Mouse (Mus musculus): ENCODE data around the gene Fam3c.
"Not testable (repeated sequence)": the region's sequence is repeated elsewhere in the genome, so short reads cannot be mapped to it uniquely, and the experiment has no call there.

Gene Fam3c

DNA sequence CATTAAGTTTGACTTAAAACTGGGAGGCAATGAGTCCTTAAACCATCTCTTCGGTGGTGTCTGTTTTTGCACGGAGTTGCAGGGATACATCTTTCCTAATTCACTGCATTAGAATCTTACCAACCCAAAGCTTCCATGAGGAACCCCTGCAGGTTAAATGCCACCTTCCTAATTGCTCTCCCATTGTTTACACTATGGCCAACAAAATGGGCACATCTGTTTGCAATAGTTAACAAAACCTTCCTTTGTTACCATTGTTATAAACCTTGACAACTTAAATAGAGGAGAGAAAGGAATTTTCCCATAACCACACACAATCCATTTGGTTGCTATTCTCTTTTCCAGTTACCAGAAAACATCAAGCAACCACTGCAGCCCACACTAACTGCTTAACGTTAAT is 62.1 kb downstream of the Fam3c start:
- no peak for DNase-seq (ENCODE audit: extremely low read depth, low read depth, low spot score)

DNA sequence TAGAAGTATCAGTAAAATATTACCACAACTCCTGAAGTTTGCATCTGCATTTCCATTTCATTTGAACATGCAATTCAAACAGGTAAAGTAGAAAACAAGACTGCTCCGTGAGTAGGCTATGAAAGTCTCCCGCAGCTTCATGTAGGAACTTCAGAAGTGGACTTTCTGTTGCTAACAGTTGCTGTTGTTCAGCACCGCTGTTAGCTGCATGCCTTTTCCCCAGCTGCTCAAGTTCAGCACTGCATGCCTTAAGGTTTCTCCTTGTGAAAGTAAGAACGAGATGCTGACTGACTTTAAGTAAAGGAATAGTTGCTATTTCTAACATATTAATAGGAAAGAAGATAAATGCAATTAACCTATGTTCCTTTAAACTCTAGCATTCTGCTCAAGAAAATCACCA is 64.0 kb downstream of the Fam3c start:
- DNase-seq (ENCODE audit: extremely low read depth, low read depth, low spot score), result no peak

DNA sequence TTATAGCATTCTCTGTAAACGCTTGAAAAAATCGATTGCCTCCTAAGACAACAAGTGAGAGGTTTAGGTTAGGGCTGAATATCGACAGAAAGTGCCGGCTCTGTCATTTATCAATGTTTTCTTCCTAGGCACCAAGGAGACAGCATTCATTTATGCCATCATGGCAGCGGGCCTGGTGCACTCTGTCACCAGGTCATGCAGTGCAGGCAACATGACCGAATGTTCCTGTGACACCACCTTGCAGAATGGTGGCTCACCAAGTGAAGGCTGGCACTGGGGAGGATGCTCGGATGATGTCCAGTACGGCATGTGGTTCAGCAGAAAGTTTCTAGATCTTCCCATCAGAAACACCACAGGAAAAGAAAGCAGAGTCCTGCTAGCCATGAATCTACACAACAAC is 65.3 kb downstream of the Fam3c start:
- no peak for DNase-seq (ENCODE audit: extremely low read depth, low read depth, low spot score)

DNA sequence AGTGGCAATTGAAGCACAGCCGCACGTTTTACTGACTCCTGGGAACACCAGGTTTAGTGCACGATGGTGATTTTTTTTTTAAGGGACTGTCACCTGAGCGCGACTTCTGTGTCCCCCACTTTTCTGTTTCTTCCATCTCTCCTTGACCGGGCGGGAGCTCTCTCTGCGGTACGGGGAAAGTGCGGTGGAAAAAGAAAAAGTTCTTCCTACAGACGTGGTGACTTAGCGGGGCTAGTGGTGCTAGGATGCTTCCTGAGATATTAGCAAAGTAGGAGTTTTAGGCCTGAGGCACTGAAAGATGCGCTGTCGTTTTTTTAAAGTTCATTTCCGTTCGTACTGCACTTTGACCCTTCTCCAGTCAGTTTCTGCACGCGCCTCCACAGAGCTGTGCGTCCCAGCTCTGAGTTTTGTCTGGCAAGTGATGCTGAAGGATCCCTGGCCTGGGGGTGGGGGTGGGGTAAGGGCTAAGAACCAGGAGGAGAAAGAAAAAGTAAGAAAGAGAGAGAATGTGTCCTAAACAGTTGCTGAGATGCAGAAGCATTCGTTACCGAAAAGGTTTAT is 66.5 kb downstream of the Fam3c start:
- DNase-seq (ENCODE audit: extremely low read depth, low read depth, low spot score), result no peak

DNA sequence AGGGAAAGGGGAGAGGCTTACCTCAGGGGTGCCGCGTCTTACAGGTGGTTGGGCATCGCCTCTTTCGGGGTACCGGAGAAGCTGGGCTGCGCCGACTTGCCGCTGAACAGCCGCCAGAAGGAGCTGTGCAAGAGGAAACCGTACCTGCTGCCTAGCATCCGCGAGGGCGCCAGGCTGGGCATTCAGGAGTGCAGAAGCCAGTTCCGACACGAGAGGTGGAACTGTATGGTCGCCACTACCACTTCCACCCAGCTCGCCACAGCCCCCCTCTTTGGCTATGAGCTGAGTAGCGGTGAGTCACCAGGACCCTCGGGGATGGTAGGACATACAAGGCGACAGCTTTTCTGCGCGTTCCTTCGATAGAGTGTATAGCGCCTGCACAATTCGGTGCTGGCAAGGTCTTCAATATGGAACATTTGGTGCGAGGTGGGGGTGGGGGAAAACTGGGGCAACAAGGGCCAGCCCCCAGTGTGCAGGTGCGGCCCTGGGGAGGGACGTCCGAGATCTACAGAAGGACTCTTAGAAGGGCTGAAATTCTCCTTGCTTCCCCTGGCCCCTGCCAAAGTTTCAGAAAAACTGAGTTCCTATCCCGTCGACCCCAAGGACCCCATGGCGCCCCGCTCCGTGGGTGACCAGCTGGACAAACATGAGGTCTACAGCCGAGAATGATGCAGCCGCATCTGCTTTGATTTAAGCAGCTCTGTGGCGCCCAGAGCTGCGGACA is 67.1 kb downstream of the Fam3c start:
- no peak for DNase-seq (ENCODE audit: extremely low read depth, low read depth, low spot score)

DNA sequence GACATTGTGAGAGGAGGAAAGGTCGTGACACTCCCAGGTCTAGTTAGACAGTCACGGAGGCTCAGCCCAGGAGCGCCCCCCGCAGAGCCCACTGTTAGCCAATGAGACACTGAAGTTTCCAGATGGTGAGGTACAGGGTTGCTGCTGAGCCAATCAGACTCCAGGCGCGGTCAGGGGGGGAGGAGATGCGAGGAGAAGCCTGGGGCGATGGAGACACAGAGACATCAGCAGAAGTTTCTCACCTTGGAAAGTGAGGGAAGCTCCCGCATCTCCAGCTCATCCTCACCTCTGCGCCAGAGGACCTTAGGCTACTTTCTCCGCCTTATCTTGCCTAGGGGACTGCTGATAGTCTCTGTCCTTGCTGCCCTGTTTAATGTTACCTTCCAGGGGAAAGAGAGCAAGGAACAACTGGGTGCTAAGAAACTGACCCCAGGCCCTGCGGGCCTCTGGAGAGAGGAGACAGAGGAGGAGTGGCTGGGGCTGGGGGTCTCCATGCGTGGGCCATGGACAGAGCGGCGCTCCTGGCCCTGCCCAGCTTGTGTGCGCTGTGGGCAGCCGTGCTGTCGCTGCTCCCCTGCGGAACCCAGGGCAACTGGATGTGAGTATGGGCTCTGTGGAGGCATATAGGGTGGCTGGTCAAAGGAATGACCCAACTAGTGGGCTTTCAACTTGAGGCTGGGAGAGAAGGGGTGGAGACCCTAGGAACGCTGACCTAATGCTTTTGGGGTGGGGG is 67.9 kb downstream of the Fam3c start, which contains the start of gene Wnt16:
Gene Wnt16, plus strand, starts transcription at position 224 of the 733 bp plus-strand sequence.
- no peak for DNase-seq (ENCODE audit: extremely low read depth, low read depth, low spot score)

DNA sequence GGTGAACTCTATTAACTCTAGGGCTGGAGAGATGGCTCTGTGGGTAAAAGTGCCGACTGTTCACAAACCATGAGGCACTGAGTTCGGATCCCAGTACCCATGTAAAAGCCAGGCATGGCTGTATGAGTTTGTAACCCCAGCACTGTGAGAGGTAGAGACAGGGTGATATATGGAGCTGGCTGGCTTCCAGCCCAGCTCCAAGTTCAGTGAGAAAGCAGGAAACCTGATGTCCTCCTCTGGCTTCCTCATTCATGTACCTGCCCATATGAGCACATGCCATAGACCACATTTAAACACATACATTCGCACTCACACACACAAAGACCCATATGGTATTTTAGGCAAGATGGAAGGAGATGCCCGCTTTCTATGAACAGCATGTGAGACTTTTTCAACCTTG is 73.6 kb downstream of the Fam3c start:
- DNase-seq (ENCODE audit: extremely low read depth, low read depth, low spot score), result no peak

DNA sequence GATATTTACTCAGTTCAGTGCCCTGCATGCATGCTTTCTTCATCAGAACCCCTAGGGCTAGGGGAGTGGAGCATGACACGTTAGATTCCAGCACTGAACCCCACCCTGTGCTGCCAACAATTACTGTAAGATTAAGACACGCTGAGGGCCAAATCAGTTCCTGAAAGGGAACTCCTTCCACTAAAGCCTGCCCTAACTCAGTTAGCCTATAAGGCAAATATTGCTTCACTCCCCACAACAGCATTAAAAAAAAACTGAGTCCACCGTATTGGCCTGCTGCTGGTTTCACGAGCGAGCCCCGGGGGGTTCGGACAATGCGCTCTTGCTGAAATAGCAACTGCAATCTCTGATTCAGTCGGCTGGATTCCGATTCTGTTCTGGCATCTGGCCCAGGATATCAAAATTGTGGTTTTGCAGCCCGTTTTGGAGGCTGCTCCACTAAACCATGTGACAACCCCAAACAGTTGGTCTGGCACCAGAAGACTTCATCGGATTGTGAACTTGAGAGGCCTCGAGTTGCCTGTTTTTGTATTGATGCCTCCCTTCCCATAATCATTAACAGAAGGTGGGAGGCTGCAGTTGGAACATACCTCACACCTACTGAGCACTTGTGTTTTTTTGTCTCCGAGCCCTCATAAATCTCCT is 75.7 kb downstream of the Fam3c start:
- no peak for DNase-seq (ENCODE audit: extremely low read depth, low read depth, low spot score)

DNA sequence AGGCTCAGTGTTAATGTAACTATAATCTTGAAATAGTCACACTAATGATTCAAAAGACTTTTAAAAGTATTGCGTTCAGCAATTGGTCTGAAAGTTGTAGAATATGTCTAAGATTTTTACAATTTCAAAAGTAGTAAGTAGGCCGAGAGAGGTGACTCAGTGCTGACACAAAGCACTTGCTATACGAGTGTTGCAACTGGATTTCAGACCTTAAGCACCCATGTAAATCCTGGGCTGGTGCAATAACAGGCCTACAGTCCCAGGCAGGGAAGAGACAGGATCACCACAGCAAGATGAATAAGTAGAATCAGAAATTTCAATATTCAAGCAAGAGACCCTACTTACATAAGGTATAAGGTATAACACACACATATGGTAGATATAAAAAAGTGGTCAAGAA is 78.1 kb downstream of the Fam3c start:
- DNase-seq (ENCODE audit: extremely low read depth, low read depth, low spot score), result no peak

DNA sequence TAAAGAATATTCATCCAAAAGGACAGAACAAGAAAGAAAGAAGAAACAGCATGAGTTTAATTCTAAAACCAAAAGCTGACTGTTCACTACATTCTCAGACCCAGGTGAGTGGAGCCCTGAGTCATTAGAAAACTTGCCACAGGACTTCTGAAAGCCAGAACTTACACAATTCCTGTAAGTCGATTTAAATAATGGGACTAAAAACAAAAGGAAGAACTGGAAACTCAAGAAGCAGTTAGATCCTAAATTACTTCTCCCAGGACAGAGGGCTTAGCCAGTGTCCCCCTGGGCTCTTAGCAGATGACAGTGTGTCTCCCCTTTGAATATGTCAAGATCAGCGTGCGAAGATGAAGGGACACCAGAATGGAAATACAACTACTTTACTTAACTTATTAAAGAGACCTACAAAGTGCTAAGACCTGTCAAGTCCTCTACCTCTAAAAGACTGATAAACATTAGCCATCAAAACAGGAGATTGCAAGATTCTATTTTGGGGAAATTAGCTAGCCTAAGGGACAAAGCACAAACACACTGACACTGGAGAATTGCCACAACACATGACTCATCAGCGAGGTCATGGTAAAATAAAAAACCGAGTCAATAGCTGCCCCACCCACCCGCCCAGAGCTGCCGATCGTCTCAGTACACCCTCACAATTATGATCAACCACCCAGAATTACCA is 86.1 kb downstream of the Fam3c start:
- no peak for DNase-seq (ENCODE audit: extremely low read depth, low read depth, low spot score)

DNA sequence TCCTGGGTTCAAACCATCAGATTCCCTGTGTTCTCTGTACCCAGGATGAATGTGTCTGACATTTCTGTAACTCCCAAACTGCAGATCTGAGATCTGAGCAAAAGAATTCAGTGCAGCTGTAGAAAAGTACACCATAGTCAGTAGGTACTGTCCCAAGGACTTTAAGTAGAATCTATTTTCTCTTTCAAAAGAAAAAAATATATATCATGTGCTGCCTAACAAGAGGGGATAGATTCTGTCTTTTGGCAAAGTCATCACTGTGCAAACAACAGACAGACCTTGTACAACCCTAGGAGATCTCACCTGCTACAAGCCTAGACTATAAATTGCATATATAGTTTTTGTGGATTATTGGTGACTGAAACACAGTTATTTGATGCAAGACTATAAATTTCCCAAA is 87.4 kb downstream of the Fam3c start:
- DNase-seq (ENCODE audit: extremely low read depth, low read depth, low spot score), result no peak

DNA sequence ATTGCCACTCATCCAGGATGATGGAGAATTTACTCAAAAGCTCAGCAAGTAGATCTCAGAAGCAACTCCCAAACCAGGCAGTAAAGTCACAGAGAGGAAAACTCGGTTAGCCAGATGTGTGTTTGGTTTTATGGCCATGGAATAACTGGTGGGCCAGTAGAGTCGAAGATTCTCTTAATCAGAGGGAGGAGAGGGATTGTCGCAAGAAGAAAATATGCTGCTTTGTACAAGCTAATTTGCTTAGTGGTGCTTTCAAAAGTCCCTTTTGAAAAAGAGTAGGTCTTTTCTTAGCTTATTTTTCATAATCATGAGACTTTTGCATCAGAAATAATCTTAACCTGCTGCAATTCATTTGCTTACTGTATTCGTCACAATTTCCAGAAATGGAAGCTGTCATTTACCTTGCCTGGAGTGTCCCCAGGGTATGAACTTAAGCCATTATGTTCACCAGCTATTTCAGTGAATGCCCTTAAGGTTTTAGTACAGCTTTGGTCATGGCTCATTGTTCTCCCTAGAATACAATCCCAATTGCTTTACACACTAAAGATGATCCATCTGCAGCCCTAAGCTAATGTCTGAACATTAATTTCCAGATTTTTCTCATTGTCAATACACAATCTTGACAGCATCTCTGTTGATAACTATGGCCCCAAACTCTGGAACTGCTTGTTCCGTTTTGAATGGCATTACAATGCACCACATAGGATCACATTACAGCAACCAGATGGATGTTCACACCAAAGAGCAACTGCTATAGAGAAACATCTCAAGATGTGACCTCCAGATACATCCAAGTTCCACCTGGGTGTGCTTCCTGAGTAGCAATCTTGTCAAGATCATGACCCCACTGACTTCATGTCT is 88.0 kb downstream of the Fam3c start:
- DNase-seq (ENCODE audit: extremely low read depth, low read depth, low spot score), result no peak

DNA sequence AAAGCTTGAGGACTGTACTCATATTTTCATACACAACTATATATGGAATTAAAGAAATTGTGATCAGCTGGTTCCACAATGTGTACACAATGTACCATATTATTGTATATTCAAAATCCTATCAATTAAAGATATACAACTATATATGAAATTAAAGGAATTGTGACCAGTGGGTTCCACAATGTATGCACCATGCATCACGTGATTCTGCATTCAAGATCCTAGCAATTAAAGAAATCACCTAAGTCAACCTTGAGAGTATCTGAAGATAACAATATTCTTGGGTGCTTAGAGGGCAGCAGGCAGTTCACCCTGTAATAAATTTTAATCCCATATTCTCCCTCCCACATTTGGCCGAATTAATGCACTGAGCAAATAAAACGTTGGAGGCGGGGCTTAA is 90.0 kb downstream of the Fam3c start:
- DNase-seq (ENCODE audit: extremely low read depth, low read depth, low spot score), result no peak

DNA sequence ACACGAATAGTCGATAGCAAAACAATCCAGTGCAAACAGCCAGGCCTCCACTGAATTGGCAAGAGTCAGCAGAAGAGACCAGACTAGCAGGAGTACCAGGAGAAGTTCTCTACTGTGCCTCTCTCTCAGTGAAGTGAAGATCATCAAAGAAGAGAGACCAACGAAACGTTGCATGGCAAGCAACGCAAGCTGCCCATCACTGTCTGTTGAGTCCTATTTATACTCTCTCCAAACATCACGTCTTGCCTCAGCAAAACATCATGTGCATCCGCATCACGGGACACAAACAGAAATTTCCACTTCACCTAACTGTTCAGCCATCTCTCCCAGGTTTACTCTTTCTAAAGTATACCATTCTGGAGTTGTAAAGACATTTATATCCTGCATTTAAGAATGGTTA is 91.9 kb downstream of the Fam3c start:
- DNase-seq (ENCODE audit: extremely low read depth, low read depth, low spot score), result not testable (repeated sequence)

DNA sequence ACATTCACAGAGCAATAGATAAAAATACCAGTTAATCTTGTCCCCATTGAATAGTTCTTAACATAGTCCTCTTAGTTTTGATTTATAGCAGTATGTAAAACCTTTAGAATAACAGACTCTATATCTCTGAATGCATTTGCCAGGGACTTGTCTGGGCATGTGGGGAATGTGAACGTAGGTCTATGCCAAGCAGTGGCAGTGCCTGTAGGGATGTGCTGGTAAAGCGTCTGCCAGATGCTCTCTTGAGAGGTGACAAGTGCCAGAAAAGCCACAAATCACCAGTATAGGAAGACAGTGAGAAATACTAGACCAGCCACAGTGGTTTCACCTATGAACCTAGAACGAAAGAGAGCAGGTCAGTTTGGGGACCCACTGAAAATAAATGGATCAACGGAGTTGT is 93.5 kb downstream of the Fam3c start:
- no peak for DNase-seq (ENCODE audit: extremely low read depth, low read depth, low spot score)

DNA sequence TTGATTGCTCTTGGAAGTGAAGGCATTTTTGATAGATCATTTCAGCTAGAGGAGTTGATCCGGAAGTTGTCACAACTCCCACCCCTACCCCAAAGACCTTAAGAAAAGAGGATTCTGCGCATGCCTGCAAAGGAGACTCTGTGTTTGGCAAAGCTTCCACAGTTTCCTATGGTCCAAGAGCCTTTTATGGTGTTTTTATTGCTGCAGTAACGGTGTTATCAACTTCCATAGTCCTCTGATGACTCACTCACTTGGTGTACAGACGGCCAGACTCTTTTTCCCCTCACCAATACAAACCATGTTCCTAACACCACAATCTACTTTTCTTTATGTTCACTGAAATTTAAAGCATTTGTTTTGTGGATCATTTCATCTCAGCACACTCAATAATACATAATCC is 97.3 kb downstream of the Fam3c start:
- DNase-seq (ENCODE audit: extremely low read depth, low read depth, low spot score), result no peak

Measured in fat pad, adult 2 months (tissue).